Mouse (Mus musculus) ES-E14 (cell line): ENCODE results near the gene Lsm14a.

ENCODE experiments used
- CHD2 ChIP-seq: IDR thresholded peaks from 2 replicates; pipeline ENCODE4 v1.6.1; 2014; ENCODE audit warnings: mild to moderate bottlenecking, low read depth, low read length, inconsistent platforms
- ZC3H11A ChIP-seq: IDR thresholded peaks from 2 replicates; pipeline ENCODE4 v1.6.1; 2012; ENCODE audit warnings: low read depth, mild to moderate bottlenecking, inconsistent platforms, low read length, borderline replicate concordance

- TF ChIP-seq ZC3H11A (no peak), CHD2 (no peak)
These were observed 87.7 kb downstream of the Lsm14a start for GRCm38 (mm10) chr7:34305454-34305853.
